ENCODE assay signal across 21 mouse cellular contexts in genomic region chr2:118102169-118102568, GRCm38 (mm10).
"Had no signal": no experiment of that assay in that cellular context is flagged by ENCODE, and none has a peak within 500 bp of the region (broad histone marks: within the 10 kb centered on the region; RNA-seq: fewer than 3 reads in every experiment).

No protein-coding gene starts in this region.

- H3K27me3 ChIP-seq: kidney, embryonic 15.5 days; limb, embryonic 15.5 days; liver, embryonic 12.5 days; liver, embryonic 15.5 days; megakaryocyte, embryonic 14.5 days; neural tube, embryonic 12.5 days; neural tube, embryonic 15.5 days; stomach, embryonic 15.5 days had no signal

- H3K4me2 ChIP-seq: kidney, embryonic 15.5 days; limb, embryonic 15.5 days; liver, embryonic 12.5 days; liver, embryonic 15.5 days; midbrain, embryonic 11.5 days; neural tube, embryonic 12.5 days; neural tube, embryonic 15.5 days; stomach, embryonic 15.5 days had no signal

- H3K4me1 ChIP-seq: kidney, embryonic 15.5 days; liver, embryonic 12.5 days; liver, embryonic 15.5 days; neural tube, embryonic 12.5 days; neural tube, embryonic 15.5 days; stomach, embryonic 15.5 days had no signal

- H3K27ac ChIP-seq: kidney, embryonic 15.5 days; limb, embryonic 15.5 days; liver, embryonic 12.5 days; liver, embryonic 15.5 days; neural tube, embryonic 12.5 days; neural tube, embryonic 15.5 days; stomach, embryonic 15.5 days had no signal

- H3K36me3 ChIP-seq: kidney, embryonic 15.5 days; limb, embryonic 15.5 days; liver, embryonic 12.5 days; liver, embryonic 15.5 days; neural tube, embryonic 12.5 days; neural tube, embryonic 15.5 days; stomach, embryonic 15.5 days had no signal

- H3K9ac ChIP-seq: kidney, embryonic 15.5 days; limb, embryonic 15.5 days; liver, embryonic 12.5 days; liver, embryonic 15.5 days; neural tube, embryonic 12.5 days; neural tube, embryonic 15.5 days; stomach, embryonic 15.5 days had no signal

- ATAC-seq: liver, embryonic 12.5 days had no signal

- DNase-seq: kidney, adult 11 months; kidney, adult 8-10 months; kidney, postnatal 10 days; kidney, postnatal 36 days; lung, adult 2 months; lung, postnatal 14 days; lung, postnatal 4 days; midbrain, embryonic 14.5 days; retina, postnatal 1 day; right cerebral cortex, postnatal 25 days; spleen, adult 18-20 months; thymus, postnatal 25 days had no signal

- H3K9me3 ChIP-seq: kidney, embryonic 15.5 days; limb, embryonic 15.5 days; liver, embryonic 12.5 days; liver, embryonic 15.5 days; megakaryocyte, embryonic 14.5 days; neural tube, embryonic 12.5 days; neural tube, embryonic 15.5 days; stomach, embryonic 15.5 days had no signal

- H3K4me3 ChIP-seq: kidney, embryonic 15.5 days; limb, embryonic 15.5 days; liver, embryonic 12.5 days; liver, embryonic 15.5 days; megakaryocyte, embryonic 14.5 days; neural tube, embryonic 12.5 days; neural tube, embryonic 15.5 days; stomach, embryonic 15.5 days had no signal
